Mouse (Mus musculus) kidney, adult 2 months (tissue): ENCODE measurements around the gene E2f7.

Experiments
- CTCF ChIP-seq: fragments of 200-500 bp; conservative IDR thresholded peaks from 2 replicates; pipeline ENCODE4 v1.5.1; 2011; ENCODE audit warnings: low read depth, mild to moderate bottlenecking, control low read depth, low read length, moderate library complexity, mixed read lengths; ENCODE audit not compliant: insufficient read depth, insufficient read length
- POLR2A ChIP-seq: fragments of 200-500 bp; IDR thresholded peaks from one replicate; pipeline ENCODE4 v1.6.1; 2011; ENCODE audit warnings: low read depth, low read length, control low read depth

DNA sequence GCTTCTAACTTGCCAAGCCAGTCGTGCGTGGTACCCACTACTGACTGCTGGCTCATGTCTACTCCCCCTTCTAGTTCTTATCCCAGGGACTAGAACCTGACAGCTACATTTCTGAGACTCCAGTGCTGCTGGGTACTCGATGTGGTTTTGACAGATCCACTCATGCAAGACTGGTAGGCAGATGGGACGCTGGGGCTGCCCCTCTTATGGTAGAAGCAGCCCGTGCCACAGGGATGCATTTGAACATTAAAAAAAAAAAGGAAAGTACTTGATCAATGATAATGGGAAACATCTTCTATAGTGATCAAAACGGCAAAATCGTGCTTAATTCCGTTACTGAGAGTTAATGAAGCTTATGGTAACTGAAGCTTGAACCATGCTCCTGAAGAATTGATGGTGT is 44.4 kb downstream of the E2f7 start:
- no peak for TF ChIP-seq POLR2A
- no peak for TF ChIP-seq CTCF
